Mouse (Mus musculus) lung, postnatal 0 days (tissue): ENCODE measurements around the gene Zmynd8.

ENCODE experiments used
- CTCF ChIP-seq: IDR thresholded peaks from 2 replicates; pipeline ENCODE4 v1.5.1; 2016; ENCODE audit warnings: antibody characterized with exemption, mild to moderate bottlenecking
- EP300 ChIP-seq: IDR thresholded peaks from 2 replicates; pipeline ENCODE4 v1.6.1; 2016; ENCODE audit warnings: antibody characterized with exemption, mild to moderate bottlenecking, control low read depth

DNA sequence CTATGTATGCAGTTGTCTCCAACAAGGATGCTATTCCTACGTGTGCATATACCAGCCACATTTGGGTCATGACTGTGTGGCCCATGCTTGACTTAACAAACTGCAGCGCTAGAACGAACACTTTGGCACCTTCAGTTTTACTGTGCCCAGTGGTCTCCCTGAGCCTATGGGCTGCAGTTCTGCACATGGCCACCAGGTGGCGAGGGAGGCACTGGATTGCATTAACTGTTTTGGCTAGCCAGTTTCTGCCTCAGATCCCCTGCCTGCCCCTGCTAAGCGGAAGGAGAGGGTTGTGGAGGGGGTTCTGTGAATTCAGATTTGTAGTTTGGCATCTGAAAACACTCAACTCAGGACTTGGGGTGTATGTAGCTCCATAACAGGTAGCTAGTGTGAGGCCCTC lies 116.5 kb downstream of the Zmynd8 start:
- TF ChIP-seq EP300 (no peak), CTCF (peak; percentile 100)
